Mouse (Mus musculus) skeletal muscle tissue, postnatal 0 days (tissue): ENCODE results near the gene Mre11a. TPM values are rescaled to one million over a fixed set of nuclear protein-coding genes. Genes with fewer than 3 reads are reported as not detected.

ENCODE experiments used
- polyA plus RNA-seq: library from polyadenylated mRNA; unstranded; fragments of >200 nt; fragmentation: Nextera tagmentation; extraction: Ambion mirVana; gene quantifications from 2 replicates; pipeline ENCODE4 v1.2.1, GENCODE M21; 2015

Gene Mre11a
- polyA plus RNA-seq: 7.4 and 8.2 TPM in 2 replicates

DNA sequence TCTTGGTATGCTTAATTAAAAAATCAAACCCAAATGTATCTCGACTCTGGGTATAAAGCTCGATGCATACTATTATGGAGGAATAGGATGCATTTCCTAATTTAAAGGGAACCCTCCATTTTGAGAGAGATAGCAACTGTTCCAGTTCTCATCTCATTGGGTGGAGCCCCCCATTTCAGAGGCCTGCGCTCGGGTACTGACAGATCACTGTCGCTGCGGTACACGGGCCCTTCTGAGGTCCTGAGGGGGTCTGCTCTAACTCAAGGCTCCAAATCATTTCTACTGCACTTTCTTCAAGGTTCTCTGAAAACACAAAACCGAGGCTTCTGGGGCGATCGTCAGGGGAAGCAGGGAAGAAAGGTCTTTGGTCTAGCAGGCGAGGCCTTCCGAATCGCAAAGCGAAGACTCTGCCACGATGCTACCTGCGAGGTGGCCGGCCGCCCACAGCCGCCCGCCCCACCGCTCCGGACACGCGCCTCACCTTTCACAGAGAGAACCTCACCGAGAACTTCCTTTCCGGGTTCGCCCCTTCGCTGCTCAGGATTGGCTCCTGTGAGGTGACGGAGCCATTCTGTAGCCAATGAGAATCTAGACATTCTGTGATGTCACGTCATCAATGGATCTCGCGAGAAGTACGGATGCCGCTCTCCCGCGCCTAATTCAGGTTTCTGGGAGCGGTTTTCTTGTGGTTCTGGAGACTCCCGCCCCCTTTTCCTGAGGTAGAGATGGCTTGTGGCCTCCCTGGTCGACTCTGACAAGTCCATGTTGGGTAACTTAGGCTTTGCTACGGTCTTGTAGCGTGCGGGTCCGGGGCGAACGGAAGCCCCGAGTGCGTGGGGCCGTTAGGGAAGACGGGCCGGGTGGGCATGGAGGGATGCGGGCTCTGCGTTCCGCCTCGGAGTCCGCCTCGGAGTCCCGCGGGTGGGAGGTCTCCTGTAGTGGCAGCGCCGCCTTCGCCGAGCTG, at the start of gene Mre11a, which contains the start of gene Ankrd49:
TSS of gene Mre11a (plus strand) at position 616 of the 964 bp plus-strand sequence.
TSS of gene Ankrd49 (minus strand) at position 818 of the 964 bp plus-strand sequence.

DNA sequence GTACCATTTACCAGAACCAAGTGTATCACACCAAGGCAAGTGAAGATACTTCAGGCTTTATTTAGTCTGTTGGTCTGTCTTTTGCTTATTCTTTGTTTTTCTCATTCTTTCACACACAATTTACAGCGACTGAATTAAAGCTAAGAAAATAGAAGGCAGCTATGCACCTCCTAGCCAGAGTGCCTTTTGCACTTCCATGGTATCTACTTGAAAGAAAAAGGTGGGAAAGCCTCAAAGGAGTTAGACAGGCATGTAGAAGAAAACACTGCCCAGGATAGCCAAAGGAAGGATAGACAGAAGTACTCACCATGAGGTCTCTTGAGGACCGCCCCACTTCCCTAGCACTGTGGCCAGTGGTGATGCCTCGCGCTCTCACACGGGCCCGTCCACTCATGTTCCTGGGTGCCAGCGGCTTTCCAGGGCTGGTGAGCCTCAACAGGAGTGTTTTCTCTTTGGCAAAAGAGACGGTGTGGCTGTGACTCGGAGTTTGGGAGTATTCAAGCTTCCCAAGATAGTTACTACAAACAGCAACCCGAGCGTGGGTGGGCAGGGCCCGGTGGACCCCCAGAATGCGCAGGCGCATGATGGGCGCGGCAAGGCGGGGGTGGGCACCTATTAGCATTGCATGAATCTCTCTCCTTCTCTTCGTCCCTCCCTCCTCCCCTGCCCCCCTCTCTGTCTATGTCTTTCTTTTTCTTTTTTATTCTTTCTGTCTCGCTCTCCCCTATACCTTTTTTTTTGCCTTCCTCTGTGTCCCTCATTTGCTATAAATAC, 44.1 kb upstream of the Mre11a start, which contains the start of gene Piwil4:
TSS of gene Piwil4 (minus strand) at position 583 of the 774 bp plus-strand sequence.

GRCm38 (mm10) chr9:14752001-14752522, 32.4 kb upstream of the Mre11a start, which contains the start of gene Fut4:
Gene Fut4 (minus strand): TSS chr9:14752393.

GRCm38 (mm10) chr9:14770803-14771471, 13.5 kb upstream of the Mre11a start, which contains the start of gene 1700012B09Rik:
Gene 1700012B09Rik (minus strand): TSS chr9:14771030.

DNA sequence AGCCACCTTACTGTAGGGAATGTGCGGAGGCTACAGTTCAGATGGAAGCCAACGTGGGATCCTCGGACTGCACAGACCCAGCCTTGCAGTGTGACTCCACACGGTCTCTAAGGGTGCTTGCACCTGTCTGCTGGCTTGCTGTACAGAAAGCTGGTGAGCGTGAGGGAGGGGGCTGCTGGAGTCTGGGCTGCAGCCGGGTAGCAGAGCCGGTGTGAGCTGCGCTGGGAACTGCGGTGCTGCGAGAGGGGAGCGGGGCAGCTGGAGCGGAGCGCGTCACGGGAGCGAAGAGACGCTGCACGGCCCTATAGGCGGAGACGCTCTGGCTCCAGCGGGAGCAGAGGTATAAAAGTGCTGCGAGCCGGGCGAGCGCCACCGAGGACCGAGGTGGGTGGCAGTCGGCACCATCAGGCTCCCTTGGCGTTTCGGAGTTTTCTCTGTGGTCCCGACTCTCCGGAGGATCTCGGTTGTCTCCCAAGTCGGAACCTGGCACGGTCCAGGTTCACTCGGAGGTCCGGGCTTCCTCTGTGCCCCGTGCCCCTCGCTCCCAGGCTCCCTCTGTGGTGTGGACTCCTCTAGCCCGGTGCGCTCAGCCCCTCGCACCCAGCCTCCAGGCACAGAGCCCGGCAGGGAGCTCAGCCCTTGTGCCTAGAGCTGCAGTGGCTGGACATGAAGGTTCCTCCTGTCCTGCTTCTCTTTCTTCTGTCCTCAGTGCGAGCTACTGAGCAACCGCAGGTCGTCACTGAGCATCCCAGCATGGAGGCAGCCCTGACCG, 75.6 kb downstream of the Mre11a start, which contains the start of gene Gpr83:
TSS of gene Gpr83 (plus strand) at position 343 of the 772 bp plus-strand sequence.

Other genes with a start within 250 kb of the Mre11a start
- 42.0 and 54.9 TPM in 2 replicates for gene Amotl1, start 139.6 kb upstream of the Mre11a start, polyA plus RNA-seq
- gene Piwil4, start 43.9 kb upstream of the Mre11a start, polyA plus RNA-seq: 0.24 and 0.39 TPM in 2 replicates
- 0.77 and 0.95 TPM in 2 replicates for gene Fut4, start 32.3 kb upstream of the Mre11a start, polyA plus RNA-seq
- gene 1700012B09Rik, start 13.6 kb upstream of the Mre11a start, polyA plus RNA-seq: not detected in 2 replicates
- gene Ankrd49, start 202 bp downstream of the Mre11a start, polyA plus RNA-seq: 18.2 and 18.5 TPM in 2 replicates
- 0.64 and 0.72 TPM in 2 replicates for gene Gpr83, start 75.6 kb downstream of the Mre11a start, polyA plus RNA-seq
- 0.17 and 0.23 TPM in 2 replicates for gene Izumo1r, start 119.3 kb downstream of the Mre11a start, polyA plus RNA-seq